Mouse (Mus musculus) limb, embryonic 10.5 days (tissue): ENCODE measurements around the gene Slc4a5. TPM values are rescaled to one million over a fixed set of nuclear protein-coding genes. Genes with fewer than 3 reads are reported as not detected.

Experiments used
- DNase-seq: peaks from one replicate; pipeline ENCODE4 v3.0.0-alpha.2; 2017; ENCODE audit warnings: low spot score
- H3K27ac ChIP-seq: fragments of 300-500 bp; sonication (generic); 2 replicates; pipeline ENCODE4 v1.5.1; 2016; ENCODE audit warnings: mild to moderate bottlenecking
- H3K27me3 ChIP-seq: fragments of 300-500 bp; sonication (generic); 2 replicates; pipeline ENCODE4 v1.6.1; 2016; ENCODE audit warnings: low read depth, mild to moderate bottlenecking; ENCODE audit not compliant: poor library complexity, severe bottlenecking
- H3K36me3 ChIP-seq: fragments of 300-500 bp; sonication (generic); 2 replicates; pipeline ENCODE4 v1.6.1; 2016; ENCODE audit warnings: mild to moderate bottlenecking, moderate library complexity
- H3K4me1 ChIP-seq: fragments of 300-500 bp; sonication (generic); 2 replicates; pipeline ENCODE4 v1.6.1; 2016
- H3K4me3 ChIP-seq: fragments of 300-500 bp; sonication (generic); 2 replicates; pipeline ENCODE4 v1.5.1; 2016; ENCODE audit warnings: mild to moderate bottlenecking, moderate library complexity
- H3K9me3 ChIP-seq: fragments of 300-500 bp; sonication (generic); replicated peaks from 2 replicates; pipeline ENCODE4 v1.6.1; 2016; ENCODE audit warnings: mild to moderate bottlenecking
- WGBS: fragments of 180-500 bp; shearing (Covaris S2); methylation state at CpG from one replicate; pipeline ENCODE4 v1.1.7; 2016; 5-methylcytosine and 5-hydroxymethylcytosine counted together
- polyA plus RNA-seq: library from polyadenylated mRNA; unstranded; fragments of >200 nt; fragmentation: Nextera tagmentation; extraction: Ambion mirVana; gene quantifications from 2 replicates; pipeline ENCODE4 v1.2.1, GENCODE M21; 2016

Gene Slc4a5
- polyA plus RNA-seq, 1 experiment from 2014 or later, result 0.25 TPM

- H3K27ac ChIP-seq, result peak overlapping the region; percentile 61
- WGBS, result 89% methylated on average over 6 of the region's 6 CpGs
- peaks cover 5% of the 10 kb centered on the region for H3K27me3 ChIP-seq
- DNase-seq, result no peak
- no peak overlapping the region for H3K4me3 ChIP-seq
- no peaks in the 10 kb centered on the region for H3K9me3 ChIP-seq
- peaks cover 50% of the 10 kb centered on the region for H3K4me1 ChIP-seq
- H3K36me3 ChIP-seq, result no peaks in the 10 kb centered on the region
Observed at GRCm38 (mm10) chr6:83245134-83245533, 25.5 kb downstream of the Slc4a5 start.

GRCm38 (mm10) chr6:83245997-83246396 is 26.4 kb downstream of the Slc4a5 start:
- H3K36me3 ChIP-seq, result no peaks in the 10 kb centered on the region
- no peaks in the 10 kb centered on the region for H3K27me3 ChIP-seq
- DNase-seq, result no peak
- peaks cover 42% of the 10 kb centered on the region for H3K4me1 ChIP-seq
- 100% methylated on average over 1 of the region's 1 CpGs for WGBS
- no peak overlapping the region for H3K4me3 ChIP-seq
- no peaks in the 10 kb centered on the region for H3K9me3 ChIP-seq
- no peak overlapping the region for H3K27ac ChIP-seq

GRCm38 (mm10) chr6:83246750-83247149 is 27.1 kb downstream of the Slc4a5 start:
- Histone ChIP-seq H3K36me3 (no peaks in the 10 kb centered on the region), H3K4me3 (no peak overlapping the region), H3K27ac (no peak overlapping the region), H3K27me3 (no peaks in the 10 kb centered on the region), H3K9me3 (no peaks in the 10 kb centered on the region), H3K4me1 (peaks cover 34% of the 10 kb centered on the region)
- no peak for DNase-seq
- WGBS, result 93% methylated on average over 4 of the region's 4 CpGs

GRCm38 (mm10) chr6:83247153-83247552 is 27.5 kb downstream of the Slc4a5 start:
- no peaks in the 10 kb centered on the region for H3K9me3 ChIP-seq
- DNase-seq, result no peak
- no peaks in the 10 kb centered on the region for H3K36me3 ChIP-seq
- no peaks in the 10 kb centered on the region for H3K27me3 ChIP-seq
- WGBS, result 88% methylated on average over 2 of the region's 2 CpGs
- H3K4me3 ChIP-seq, result no peak overlapping the region
- no peak overlapping the region for H3K27ac ChIP-seq
- peaks cover 30% of the 10 kb centered on the region for H3K4me1 ChIP-seq

- H3K9me3 ChIP-seq, result no peaks in the 10 kb centered on the region
- no peaks in the 10 kb centered on the region for H3K36me3 ChIP-seq
- H3K4me3 ChIP-seq, result no peak overlapping the region
- no peaks in the 10 kb centered on the region for H3K4me1 ChIP-seq
- WGBS, result 76% methylated on average over 7 of the region's 7 CpGs
- no peaks in the 10 kb centered on the region for H3K27me3 ChIP-seq
- no peak for DNase-seq
- H3K27ac ChIP-seq, result no peak overlapping the region
Observed at GRCm38 (mm10) chr6:83254242-83254641, 34.6 kb downstream of the Slc4a5 start.

GRCm38 (mm10) chr6:83264516-83264915 is 44.9 kb downstream of the Slc4a5 start:
- 92% methylated on average over 1 of the region's 1 CpGs for WGBS
- Histone ChIP-seq H3K9me3 (no peaks in the 10 kb centered on the region), H3K27ac (no peak overlapping the region), H3K4me3 (no peak overlapping the region), H3K36me3 (no peaks in the 10 kb centered on the region), H3K27me3 (no peaks in the 10 kb centered on the region), H3K4me1 (peaks cover 8% of the 10 kb centered on the region; the same call in 1 of the 2 replicates)
- no peak for DNase-seq

GRCm38 (mm10) chr6:83265253-83265652 is 45.6 kb downstream of the Slc4a5 start:
- DNase-seq, result no peak
- Histone ChIP-seq H3K27ac (no peak overlapping the region), H3K4me1 (peaks cover 8% of the 10 kb centered on the region; the same call in 1 of the 2 replicates), H3K36me3 (no peaks in the 10 kb centered on the region), H3K4me3 (no peak overlapping the region), H3K9me3 (no peaks in the 10 kb centered on the region), H3K27me3 (no peaks in the 10 kb centered on the region)

GRCm38 (mm10) chr6:83265653-83266052 is 46.0 kb downstream of the Slc4a5 start:
- peaks cover 8% of the 10 kb centered on the region; the same call in 1 of the 2 replicates for H3K4me1 ChIP-seq
- no peaks in the 10 kb centered on the region for H3K9me3 ChIP-seq
- H3K27me3 ChIP-seq, result no peaks in the 10 kb centered on the region
- H3K4me3 ChIP-seq, result no peak overlapping the region
- no peaks in the 10 kb centered on the region for H3K36me3 ChIP-seq
- whole genome bisulfite sequencing, result 86% methylated on average over 4 of the region's 4 CpGs
- no peak for DNase-seq
- H3K27ac ChIP-seq, result no peak overlapping the region

- no peak for DNase-seq
- H3K27ac ChIP-seq, result no peak overlapping the region
- no peaks in the 10 kb centered on the region for H3K9me3 ChIP-seq
- H3K4me3 ChIP-seq, result peak overlapping the region; percentile 76
- WGBS, result 80% methylated on average over 4 of the region's 4 CpGs
- no peaks in the 10 kb centered on the region for H3K27me3 ChIP-seq
- no peaks in the 10 kb centered on the region for H3K36me3 ChIP-seq
- H3K4me1 ChIP-seq, result peaks cover 8% of the 10 kb centered on the region; the same call in 1 of the 2 replicates
Observed at GRCm38 (mm10) chr6:83267616-83268015, 48.0 kb downstream of the Slc4a5 start.

GRCm38 (mm10) chr6:83268144-83269010 is 48.7 kb downstream of the Slc4a5 start:
- DNase-seq, result peak; percentile 78
- Histone ChIP-seq H3K27me3 (no peaks in the 10 kb centered on the region), H3K4me3 (peak overlapping the region; percentile 76), H3K4me1 (peaks cover 8% of the 10 kb centered on the region; the same call in 1 of the 2 replicates), H3K27ac (peak overlapping the region; percentile 90), H3K36me3 (no peaks in the 10 kb centered on the region), H3K9me3 (no peaks in the 10 kb centered on the region)
- WGBS, result 3% methylated on average over 28 of the region's 28 CpGs

- H3K4me1 ChIP-seq, result peaks cover 4% of the 10 kb centered on the region; the same call in 1 of the 2 replicates
- no peaks in the 10 kb centered on the region for H3K9me3 ChIP-seq
- no peaks in the 10 kb centered on the region for H3K27me3 ChIP-seq
- WGBS, result 87% methylated on average over 11 of the region's 11 CpGs
- DNase-seq, result no peak
- H3K27ac ChIP-seq, result no peak overlapping the region
- H3K36me3 ChIP-seq, result no peaks in the 10 kb centered on the region
- no peak overlapping the region for H3K4me3 ChIP-seq
Observed at GRCm38 (mm10) chr6:83273733-83274132, 54.1 kb downstream of the Slc4a5 start.

- 68% methylated on average over 13 of the region's 13 CpGs for WGBS
- Histone ChIP-seq H3K36me3 (no peaks in the 10 kb centered on the region), H3K4me1 (no peaks in the 10 kb centered on the region), H3K9me3 (no peaks in the 10 kb centered on the region), H3K27ac (no peak overlapping the region), H3K27me3 (no peaks in the 10 kb centered on the region), H3K4me3 (no peak overlapping the region)
- DNase-seq, result no peak
Observed at GRCm38 (mm10) chr6:83277151-83277550, 57.5 kb downstream of the Slc4a5 start.

- H3K4me1 ChIP-seq, result no peaks in the 10 kb centered on the region
- no peak overlapping the region for H3K4me3 ChIP-seq
- H3K9me3 ChIP-seq, result no peaks in the 10 kb centered on the region
- 17% methylated on average over 2 of the region's 2 CpGs for WGBS
- H3K27ac ChIP-seq, result no peak overlapping the region
- DNase-seq, result no peak
- no peaks in the 10 kb centered on the region for H3K36me3 ChIP-seq
- H3K27me3 ChIP-seq, result no peaks in the 10 kb centered on the region
Observed at GRCm38 (mm10) chr6:83278881-83279280, 59.3 kb downstream of the Slc4a5 start.
